Mouse (Mus musculus): Measurements from ENCODE around the gene D5Ertd579e.

DNA sequence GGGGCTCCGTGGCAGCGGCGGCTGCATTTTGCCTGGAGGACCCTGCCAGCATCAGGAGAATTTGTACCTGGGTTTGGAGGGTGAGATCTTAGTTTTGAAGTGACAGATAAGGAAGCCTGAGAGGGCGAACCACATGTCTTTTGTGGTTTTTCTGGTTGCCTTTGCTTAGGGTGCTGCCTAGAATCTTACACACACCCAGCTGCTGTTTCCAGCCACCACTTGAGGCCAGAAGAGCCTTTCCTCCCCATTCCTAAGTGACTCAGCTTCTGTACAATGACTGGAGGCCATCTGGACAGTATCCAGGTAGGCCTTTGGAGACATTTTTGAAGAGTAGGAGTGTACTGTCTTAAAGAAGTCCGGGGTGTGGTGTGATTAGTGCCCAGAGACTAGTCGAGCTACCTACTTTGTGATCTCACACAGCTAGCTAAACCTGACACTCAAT lies 26.6 kb upstream of the D5Ertd579e start:
- TF ChIP-seq CTCF (IDR thresholded peaks at IDR 0.05; ENCODE audit: insufficient read depth, low read depth, low read length) (no peak), POLR2A (IDR thresholded peaks at IDR 0.05; ENCODE audit: insufficient read depth, low read depth, low read length) (no peak)
